Mouse (Mus musculus): ENCODE measurements around the gene Zfp398.

DNA sequence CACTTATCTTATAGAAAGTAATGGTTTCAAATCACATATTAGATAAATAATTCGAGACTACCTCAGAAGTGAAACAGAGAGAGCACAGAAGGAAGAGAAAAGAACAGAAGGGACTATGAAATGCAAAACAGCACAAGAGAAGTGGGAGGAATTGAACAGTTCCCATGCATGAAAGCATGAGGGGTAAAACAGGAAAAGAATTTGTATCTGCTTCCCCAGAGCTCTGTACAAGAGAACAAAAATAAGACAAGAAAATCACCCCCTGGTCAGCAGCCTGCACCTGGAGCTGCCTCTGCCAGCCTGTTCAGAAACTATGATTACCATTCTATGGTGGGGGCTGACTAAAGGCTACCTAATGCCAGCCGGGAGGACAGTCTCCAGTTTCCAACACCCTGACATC is 28.0 kb upstream of the Zfp398 start:
- TF ChIP-seq CTCF (IDR thresholded peaks at IDR 0.05; ENCODE audit: borderline replicate concordance, control insufficient read depth, extremely low read depth, insufficient read depth, low read length, poor library complexity) (no peak), POLR2A (IDR thresholded peaks at IDR 0.05; ENCODE audit: control insufficient read depth, extremely low read depth, insufficient read depth, low read length, poor library complexity) (no peak)

Data from thymus, adult 2 months (tissue).